Mouse (Mus musculus) liver, embryonic 14.5 days (tissue): ENCODE results near the gene Ercc6.

Experiments used
- CTCF ChIP-seq: IDR thresholded peaks from 2 replicates; pipeline ENCODE4 v1.5.1; 2016; ENCODE audit warnings: antibody characterized with exemption, low read depth, control low read depth
- EP300 ChIP-seq: IDR thresholded peaks from 2 replicates; pipeline ENCODE4 v1.6.1; 2016; ENCODE audit warnings: antibody characterized with exemption, low read depth

GRCm38 (mm10) chr14:32503897-32504296, 9.4 kb upstream of the Ercc6 start:
- TF ChIP-seq CTCF (no peak), EP300 (no peak)
